In genomic region chr2:31454280-31454679, GRCm38 (mm10) we compare ENCODE assay signal across 9 mouse cellular contexts. TPM values are rescaled to one million over a fixed set of nuclear protein-coding genes. Genes with fewer than 3 reads are reported as not detected.
DNase-seq lines count a peak whose midpoint lies in the region; ATAC-seq and TF ChIP-seq lines count a peak whose summit lies in the region.
"Had no signal": no experiment of that assay in that cellular context is flagged by ENCODE, and none has a peak within 500 bp of the region (broad histone marks: within the 10 kb centered on the region; RNA-seq: fewer than 3 reads in every experiment).

No protein-coding gene starts in this region.

- WGBS in kidney, embryonic 16.5 days: 64% methylated on average over 8 of the region's 8 CpGs
- 59% methylated on average over 8 of the region's 8 CpGs for WGBS in neural tube, embryonic 15.5 days

- H3K9ac ChIP-seq in kidney, embryonic 16.5 days (replicated peaks; ENCODE audit: low read length): no peak overlapping the region
- H3K9ac ChIP-seq in neural tube, embryonic 15.5 days (replicated peaks): no peak overlapping the region

- peaks cover 12% of the 10 kb centered on the region; the same call in 1 of the 2 replicates for H3K4me1 ChIP-seq in kidney, embryonic 16.5 days (ENCODE audit: insufficient read depth, low read length)
- peaks cover 19% of the 10 kb centered on the region for H3K4me1 ChIP-seq in neural tube, embryonic 15.5 days

- H3K36me3 ChIP-seq in kidney, embryonic 16.5 days (ENCODE audit: insufficient read depth, low read length): no peaks in the 10 kb centered on the region
- no peaks in the 10 kb centered on the region for H3K36me3 ChIP-seq in neural tube, embryonic 15.5 days

- H3K4me3 ChIP-seq in gastrocnemius, adult 2 months: no peak overlapping the region
- H3K4me3 ChIP-seq in kidney, embryonic 16.5 days (ENCODE audit: low read length): no peak overlapping the region
- no peak overlapping the region for H3K4me3 ChIP-seq in neural tube, embryonic 15.5 days (replicated peaks)

- intact Hi-C loops in gastrocnemius, adult 2 months (cut with DNase I): no loop called here

- no peaks in the 10 kb centered on the region for H3K9me3 ChIP-seq in kidney, embryonic 16.5 days (ENCODE audit: low read length)
- no peaks in the 10 kb centered on the region for H3K9me3 ChIP-seq in neural tube, embryonic 15.5 days (replicated peaks)

- ATAC-seq in kidney, embryonic 16.5 days (ENCODE audit: low FRiP score, low TSS enrichment): no peak
- 0 out of 2 replicates have a peak, but pooled peaks have one; percentile 26 for ATAC-seq in megakaryocyte progenitor cell, adult 5-6 weeks (replicated peaks; ENCODE audit: poor library complexity)
- no peak for ATAC-seq in neural tube, embryonic 15.5 days (ENCODE audit: low FRiP score)

- TF ChIP-seq CTCF in gastrocnemius, adult 2 months (IDR thresholded peaks at IDR 0.05): no peak

- H3K27me3 ChIP-seq in kidney, embryonic 16.5 days (ENCODE audit: insufficient read depth, low read length): peaks cover 3% of the 10 kb centered on the region; the same call in 1 of the 2 replicates
- peaks cover 24% of the 10 kb centered on the region for H3K27me3 ChIP-seq in neural tube, embryonic 15.5 days (replicated peaks)
- H3K27me3 ChIP-seq: Patski had no signal

- DNase-seq in gastrocnemius, adult 2 months: peak; percentile 59
- DNase-seq in gastrocnemius, adult 18-20 months (ENCODE audit: low spot score): no peak
- DNase-seq in urinary bladder, postnatal 36 days (ENCODE audit: low spot score in 2 of 2): peak; percentile 20 to 65
- DNase-seq in urinary bladder, adult 2 months (ENCODE audit: low spot score): no peak
- DNase-seq in embryo, embryonic 9.5 days (ENCODE audit: extremely low spot score): no peak

- no peak overlapping the region for H3K27ac ChIP-seq in gastrocnemius, adult 2 months
- peak overlapping the region; percentile 26; the same call in 1 of the 2 replicates for H3K27ac ChIP-seq in kidney, embryonic 16.5 days (ENCODE audit: low read length)
- H3K27ac ChIP-seq in neural tube, embryonic 15.5 days (replicated peaks): no peak overlapping the region

- no peak overlapping the region for H3K4me2 ChIP-seq in kidney, embryonic 16.5 days (replicated peaks; ENCODE audit: low read depth, low read length)
- no peak overlapping the region for H3K4me2 ChIP-seq in neural tube, embryonic 15.5 days

RNA-seq across cellular contexts. Expression of gene Ass1, which starts 15.7 kb away (rescaled TPM):
- 1 to 10 TPM; 2.6 to 3.9 TPM for total RNA-seq in gastrocnemius, adult 2 months (2021)
- total RNA-seq in gastrocnemius, adult 18-20 months (2021): 1 to 10 TPM; 2.4 to 5.9 TPM
- polyA plus RNA-seq in urinary bladder, adult 2 months (2012; rRNA removed): 34.7 and 39.5 TPM in 2 replicates
- 130 and 164 TPM in 2 replicates for polyA plus RNA-seq in kidney, embryonic 16.5 days (2015; fragmentation: Nextera tagmentation; extraction: Ambion mirVana)
- 78.4 and 100 TPM in 2 replicates for total RNA-seq in megakaryocyte progenitor cell, adult 5-6 weeks (2015)
- total RNA-seq in megakaryocyte progenitor cell, adult 5-6 weeks (2017): 118 and 127 TPM in 2 replicates
- 9.1 and 21.3 TPM in 2 replicates for polyA plus RNA-seq in neural tube, embryonic 15.5 days (2015; fragmentation: Nextera tagmentation; extraction: Ambion mirVana)

Comparison
In these comparisons a context has a peak if more than half of its experiments do, and no peak if none do; other contexts are left out.
1. DNase-seq: peak in gastrocnemius, adult 2 months (single experiment) and urinary bladder, postnatal 36 days (2 of 2); none in gastrocnemius, adult 18-20 months (single experiment), urinary bladder, adult 2 months (single experiment) and embryo, embryonic 9.5 days (single experiment).
2. RNA of gene Ass1, which starts 15.7 kb away (total RNA-seq): 78.4 to 127 TPM in megakaryocyte progenitor cell, adult 5-6 weeks; 2.4 to 5.9 TPM in gastrocnemius, adult 18-20 months and 2.6 to 3.9 TPM in gastrocnemius, adult 2 months; every median in the first group is over 10 times any median in the second.